Mouse (Mus musculus) layer of hippocampus, adult 8-10 months (tissue): Measurements from ENCODE around the gene Nfatc2. TPM values are rescaled to one million over a fixed set of nuclear protein-coding genes. Genes with fewer than 3 reads are reported as not detected.

Experiments used
- DNase-seq, 2 experiments: peaks; one replicate each; pipeline ENCODE4 v3.0.0; 2022; ENCODE audit warnings: low spot score in 2 of 2
- total RNA-seq, 4 experiments: library from RNA; stranded (reverse); gene quantifications; 2 replicates each; pipeline ENCODE4 v1.2.4; 2022

The Nfatc2 gene
- total RNA-seq, 4 experiments from 2014 or later, result 17.8 to 22.0 (median 21.1) TPM

GRCm38 (mm10) chr2:168539026-168539425 lies 62.4 kb downstream of the Nfatc2 start:
- DNase-seq, result no peak

GRCm38 (mm10) chr2:168532061-168532833 lies 69.2 kb downstream of the Nfatc2 start:
- no peak for DNase-seq

- DNase-seq, result no peak
Observed at GRCm38 (mm10) chr2:168528551-168528950, 72.9 kb downstream of the Nfatc2 start.

GRCm38 (mm10) chr2:168527430-168527792 lies 74.0 kb downstream of the Nfatc2 start:
- DNase-seq, result no peak

- DNase-seq, result no peak
Observed at GRCm38 (mm10) chr2:168526547-168527429, 74.7 kb downstream of the Nfatc2 start.

GRCm38 (mm10) chr2:168525391-168526154 lies 75.9 kb downstream of the Nfatc2 start:
- peak in 1 of 2 experiments; percentile 19 for DNase-seq

- peak; percentile 85 to 86 for DNase-seq
Observed at GRCm38 (mm10) chr2:168524905-168525381, 76.5 kb downstream of the Nfatc2 start.

- DNase-seq, result no peak
Observed at GRCm38 (mm10) chr2:168522247-168522646, 79.2 kb downstream of the Nfatc2 start.

GRCm38 (mm10) chr2:168520771-168521170 lies 80.7 kb downstream of the Nfatc2 start:
- no peak for DNase-seq

- DNase-seq, result no peak
Observed at GRCm38 (mm10) chr2:168519589-168519988, 81.9 kb downstream of the Nfatc2 start.

GRCm38 (mm10) chr2:168518256-168518659 lies 83.2 kb downstream of the Nfatc2 start:
- DNase-seq, result no peak

GRCm38 (mm10) chr2:168517774-168518173 lies 83.7 kb downstream of the Nfatc2 start:
- DNase-seq, result no peak

- DNase-seq, result no peak
Observed at GRCm38 (mm10) chr2:168516717-168517116, 84.7 kb downstream of the Nfatc2 start.

GRCm38 (mm10) chr2:168515466-168515865 lies 86.0 kb downstream of the Nfatc2 start:
- DNase-seq, result no peak

GRCm38 (mm10) chr2:168514131-168514530 lies 87.3 kb downstream of the Nfatc2 start:
- DNase-seq, result no peak

- no peak for DNase-seq
Observed at GRCm38 (mm10) chr2:168511529-168511928, 89.9 kb downstream of the Nfatc2 start.

- no peak for DNase-seq
Observed at GRCm38 (mm10) chr2:168508469-168509198, 92.8 kb downstream of the Nfatc2 start.

GRCm38 (mm10) chr2:168504431-168505182 lies 96.8 kb downstream of the Nfatc2 start:
- DNase-seq, result no peak

GRCm38 (mm10) chr2:168503735-168504134 lies 97.7 kb downstream of the Nfatc2 start:
- no peak for DNase-seq

GRCm38 (mm10) chr2:168500750-168501149 lies 100.7 kb downstream of the Nfatc2 start:
- DNase-seq, result no peak
